Mouse (Mus musculus): Measurements from ENCODE around the gene Rxrb.

Rxrb gene

DNA sequence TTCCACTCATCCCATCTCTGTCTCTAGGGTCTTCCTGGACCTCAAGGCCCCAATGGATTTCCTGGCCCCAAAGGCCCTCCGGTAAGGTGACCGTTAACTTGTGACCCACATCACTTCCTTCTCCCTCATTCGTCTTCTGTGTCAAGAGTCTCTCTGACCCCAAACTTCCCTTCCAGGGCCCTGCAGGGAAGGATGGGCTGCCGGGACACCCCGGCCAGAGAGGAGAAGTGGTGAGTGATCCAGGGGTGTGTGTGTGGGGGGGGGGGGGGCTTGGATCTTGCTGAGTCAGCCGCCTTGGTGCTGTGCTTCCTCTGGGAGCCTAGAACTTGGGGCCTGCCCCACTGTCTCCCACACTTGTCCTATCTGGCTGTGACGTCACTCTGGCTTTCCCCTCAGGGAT is 25.6 kb downstream of the Rxrb start:
- DNase-seq (ENCODE audit: low spot score), result no peak

DNA sequence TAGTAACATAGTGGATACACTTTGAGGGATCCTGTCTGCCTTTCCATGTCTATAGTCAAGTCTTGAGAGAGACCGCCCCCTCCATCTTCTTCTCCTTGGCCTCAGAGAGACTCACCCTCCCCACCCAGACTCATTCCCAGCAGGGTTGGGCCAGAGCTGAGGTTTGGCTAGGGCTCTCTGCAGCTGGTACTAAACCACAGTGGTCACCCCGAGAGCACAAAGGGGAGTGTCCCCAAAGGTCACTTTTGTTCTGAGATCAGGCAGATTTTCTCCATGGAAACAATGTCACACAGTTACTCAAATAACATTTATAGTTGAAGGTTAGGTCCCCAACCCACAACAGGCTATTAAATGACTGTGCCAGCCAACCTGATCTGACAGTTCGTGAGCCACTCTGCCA is 37.3 kb downstream of the Rxrb start:
- no peak for DNase-seq (ENCODE audit: low spot score)

DNA sequence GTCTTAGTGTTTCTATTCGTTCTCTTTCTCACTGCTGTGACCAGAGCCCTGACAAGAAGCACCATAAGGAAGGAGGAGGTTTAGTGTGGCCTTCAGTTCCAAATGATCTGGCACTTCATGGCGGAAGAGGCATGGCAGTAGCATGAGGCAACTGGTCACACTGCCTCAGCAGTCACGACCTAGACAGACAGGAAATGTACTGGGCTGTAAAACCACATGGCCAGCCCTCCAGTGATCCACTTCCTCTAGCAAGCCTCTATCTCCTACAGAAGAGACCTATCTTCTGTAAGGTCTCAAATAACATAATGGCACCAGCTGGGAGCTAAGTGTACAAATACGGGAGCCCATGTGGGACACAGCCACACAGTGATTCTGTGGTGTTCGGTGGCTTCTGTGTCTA is 40.5 kb downstream of the Rxrb start:
- DNase-seq (ENCODE audit: low spot score), result no peak

GRCm38 (mm10) chr17:34075271-34075670 is 43.7 kb downstream of the Rxrb start:
- DNase-seq (ENCODE audit: low spot score), result peak; percentile 81

DNA sequence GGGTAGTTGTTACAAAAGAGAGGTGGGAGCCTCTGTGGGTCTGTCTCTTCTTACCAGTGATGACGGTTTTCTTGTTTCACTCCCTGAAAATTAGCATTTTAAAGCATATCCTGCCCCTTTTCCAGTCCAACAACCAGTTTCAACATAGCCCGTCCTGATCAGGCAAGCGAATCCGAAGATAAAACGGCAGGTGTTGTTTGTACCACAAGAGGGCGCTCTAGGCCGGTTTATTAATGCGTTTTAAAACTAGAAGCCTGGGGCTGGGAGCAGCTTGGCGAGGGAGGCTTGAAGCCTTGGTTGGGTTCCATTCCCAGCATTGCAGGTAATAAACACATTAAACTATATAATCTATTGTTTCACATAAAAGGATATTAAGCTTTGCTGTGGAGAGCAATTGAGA is 45.9 kb downstream of the Rxrb start:
- DNase-seq (ENCODE audit: low spot score), result peak; percentile 95

DNA sequence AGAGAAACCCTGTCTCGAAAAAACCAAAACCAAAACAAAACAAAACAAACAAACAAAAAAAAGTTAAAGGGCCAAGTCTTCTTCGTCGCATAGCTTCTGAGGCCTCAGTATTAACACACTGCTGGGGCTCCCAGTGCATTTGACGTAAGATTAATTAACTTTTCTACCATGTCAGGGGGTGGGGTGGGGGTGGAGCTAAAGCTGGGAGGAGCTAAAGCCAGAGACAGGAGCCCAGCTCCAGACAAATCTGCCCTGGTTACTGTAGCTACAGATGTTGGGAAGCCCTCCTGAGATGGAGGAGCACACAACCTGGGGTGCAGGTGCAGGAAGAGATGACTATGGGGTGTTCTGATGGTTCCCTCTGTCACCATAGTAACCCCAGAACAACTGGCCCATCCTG is 46.5 kb downstream of the Rxrb start:
- DNase-seq (ENCODE audit: low spot score), result no peak

DNA sequence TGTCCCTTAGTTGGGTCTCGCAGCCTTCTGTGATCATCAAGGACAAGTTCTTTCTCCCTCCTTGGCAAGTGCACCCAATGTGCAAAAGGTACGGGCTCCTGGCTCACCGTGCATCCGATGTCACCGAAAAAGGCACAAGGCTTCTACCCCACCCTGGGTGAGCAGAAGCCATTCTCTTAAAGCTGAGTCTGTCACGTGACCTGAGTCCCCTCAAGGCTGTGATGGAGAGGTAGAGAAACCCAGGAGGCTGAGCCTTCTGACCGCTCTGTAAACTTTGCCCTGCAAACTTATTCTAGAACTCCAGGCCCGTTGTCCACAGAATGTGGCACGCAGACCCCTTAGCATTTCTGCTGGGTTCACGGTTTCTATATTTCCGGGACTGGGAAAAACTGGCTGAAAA is 47.4 kb downstream of the Rxrb start:
- DNase-seq (ENCODE audit: low spot score), result no peak

GRCm38 (mm10) chr17:34079621-34080020 is 48.0 kb downstream of the Rxrb start:
- DNase-seq (ENCODE audit: low spot score), result peak; percentile 55

- no peak for DNase-seq (ENCODE audit: low spot score)
Observed at GRCm38 (mm10) chr17:34083104-34083503, 51.5 kb downstream of the Rxrb start.

DNA sequence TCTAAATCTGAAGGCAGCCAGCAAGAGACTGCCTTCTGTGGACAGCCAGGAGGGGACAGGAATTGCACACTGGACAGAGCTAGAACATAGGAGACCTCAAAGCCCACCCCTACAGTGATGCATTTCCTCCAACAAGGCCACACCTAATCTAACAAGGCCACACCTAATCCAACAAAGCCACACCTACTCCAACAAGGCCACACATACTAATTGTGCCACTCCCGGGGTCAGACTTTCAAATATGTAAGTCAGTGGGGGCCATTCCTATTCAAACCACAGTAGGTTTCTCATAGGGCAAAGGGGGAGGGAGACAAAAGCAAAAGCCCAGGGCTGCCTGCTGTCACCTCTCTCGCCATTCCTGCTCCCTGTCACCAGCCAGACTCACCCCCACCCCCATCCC is 55.8 kb downstream of the Rxrb start:
- DNase-seq (ENCODE audit: low spot score), result no peak
